ENCODE assay signal across 26 mouse cellular contexts in genomic region chr16:90658050-90658449, GRCm38 (mm10).
DNase-seq lines count a peak whose midpoint lies in the region; ATAC-seq and TF ChIP-seq lines count a peak whose summit lies in the region.
"Had no signal": no experiment of that assay in that cellular context is flagged by ENCODE, and none has a peak within 500 bp of the region (broad histone marks: within the 10 kb centered on the region; RNA-seq: fewer than 3 reads in every experiment).

No protein-coding gene starts in this region.

- in situ Hi-C loops in ES-E14 (cut with MboI; ENCODE audit: low sequenced_read_pairs in 2 of 2, unreplicated experiment in 2 of 2) = no loop called here

- WGBS in hindbrain, embryonic 10.5 days = 87% methylated on average over 7 of the region's 7 CpGs
- 90% methylated on average over 7 of the region's 7 CpGs for WGBS in hindbrain, embryonic 11.5 days

- H3K9me3 ChIP-seq in hindbrain, embryonic 10.5 days = no peaks in the 10 kb centered on the region
- H3K9me3 ChIP-seq in hindbrain, embryonic 11.5 days (ENCODE audit: control insufficient read depth, low read length) = no peaks in the 10 kb centered on the region
- H3K9me3 ChIP-seq in ES-E14 (ENCODE audit: control insufficient read depth, insufficient read depth, low read depth, low read length) = no peaks in the 10 kb centered on the region
- H3K9me3 ChIP-seq: embryonic facial prominence, embryonic 12.5 days; embryonic facial prominence, embryonic 15.5 days had no signal

- no peaks in the 10 kb centered on the region; the same call in 1 of the 2 replicates for H3K27me3 ChIP-seq in hindbrain, embryonic 10.5 days (ENCODE audit: insufficient read depth, poor library complexity, severe bottlenecking)
- no peaks in the 10 kb centered on the region; the same call in 1 of the 2 replicates for H3K27me3 ChIP-seq in hindbrain, embryonic 11.5 days (ENCODE audit: control insufficient read depth, insufficient read depth, low read length)
- H3K27me3 ChIP-seq: embryonic facial prominence, embryonic 12.5 days; embryonic facial prominence, embryonic 15.5 days; Patski had no signal

- H3K4me3 ChIP-seq in hindbrain, embryonic 10.5 days = no peak overlapping the region
- no peak overlapping the region for H3K4me3 ChIP-seq in hindbrain, embryonic 11.5 days (ENCODE audit: low read depth, low read length)
- H3K4me3 ChIP-seq in ES-E14 (ENCODE audit: insufficient read depth in 1 of 2, low read depth in 1 of 2, low read length in 2 of 2, poor library complexity in 1 of 2, severe bottlenecking in 1 of 2) = no peak overlapping the region
- H3K4me3 ChIP-seq: embryonic facial prominence, embryonic 12.5 days; embryonic facial prominence, embryonic 15.5 days; gastrocnemius, adult 2 months had no signal

- no peaks in the 10 kb centered on the region for H3K36me3 ChIP-seq in hindbrain, embryonic 10.5 days
- H3K36me3 ChIP-seq in hindbrain, embryonic 11.5 days (ENCODE audit: control insufficient read depth, insufficient read depth, low read length) = no peaks in the 10 kb centered on the region
- no peaks in the 10 kb centered on the region for H3K36me3 ChIP-seq in ES-E14 (ENCODE audit: control insufficient read depth, insufficient read depth, low read length, poor library complexity, severe bottlenecking)
- H3K36me3 ChIP-seq: embryonic facial prominence, embryonic 12.5 days; embryonic facial prominence, embryonic 15.5 days; G1E had no signal

- H3K9ac ChIP-seq in hindbrain, embryonic 11.5 days (ENCODE audit: low read depth, low read length) = no peak overlapping the region
- no peak overlapping the region for H3K9ac ChIP-seq in ES-E14 (ENCODE audit: insufficient read depth, low read depth, low read length, poor library complexity, severe bottlenecking)
- H3K9ac ChIP-seq: embryonic facial prominence, embryonic 12.5 days; embryonic facial prominence, embryonic 15.5 days; forebrain, postnatal 0 days; hindbrain, embryonic 14.5 days had no signal

- H3K4me2 ChIP-seq in hindbrain, embryonic 11.5 days (replicated peaks; ENCODE audit: low read depth, low read length) = no peak overlapping the region
- H3K4me2 ChIP-seq: embryonic facial prominence, embryonic 12.5 days; embryonic facial prominence, embryonic 15.5 days; hindbrain, embryonic 14.5 days had no signal

- H3K4me1 ChIP-seq in hindbrain, embryonic 10.5 days (replicated peaks) = peaks cover 25% of the 10 kb centered on the region
- no peaks in the 10 kb centered on the region for H3K4me1 ChIP-seq in hindbrain, embryonic 11.5 days (replicated peaks; ENCODE audit: control insufficient read depth, insufficient read depth, low read length)
- no peaks in the 10 kb centered on the region for H3K4me1 ChIP-seq in ES-E14 (ENCODE audit: control insufficient read depth in 2 of 2, insufficient read depth in 2 of 2, low read length in 2 of 2, poor library complexity in 1 of 2)

- no peak for ATAC-seq in hindbrain, embryonic 11.5 days (ENCODE audit: low FRiP score)
- ATAC-seq: activated CD4-positive, CD25-positive, alpha-beta regulatory T cell, adult 4 months; CD4-positive, CD25-positive, alpha-beta regulatory T cell, adult 4 months; forebrain, embryonic 14.5 days; forebrain, postnatal 0 days; hindbrain, postnatal 0 days; inflammation-experienced regulatory T-cells, adult 6 months; intestine, embryonic 16.5 days; Patski had no signal

- DNase-seq in hindbrain, embryonic 10.5 days (ENCODE audit: low spot score) = no peak
- no peak for DNase-seq in hindbrain, embryonic 11.5 days (ENCODE audit: low spot score)
- DNase-seq in ES-E14 (ENCODE audit: low read depth, low spot score) (peak; percentile 27), ZHBTc4 (ENCODE audit: low read depth, low spot score) (peak; percentile 87)
- DNase-seq in adrenal gland, adult 8-10 months = no peak
- DNase-seq in gastrocnemius, postnatal 10 days = no peak
- DNase-seq: adrenal gland, postnatal 10 days; adrenal gland, postnatal 36 days; cerebellum, adult 18-20 months; cerebellum, adult 9-10 months; cerebellum, postnatal 14 days; forebrain, postnatal 0 days; gastrocnemius, adult 2 months; gastrocnemius, postnatal 36 days; kidney, adult 18-20 months had no signal

- H3K27ac ChIP-seq in hindbrain, embryonic 10.5 days = peak overlapping the region; percentile 82; the same call in 1 of the 2 replicates
- no peak overlapping the region for H3K27ac ChIP-seq in hindbrain, embryonic 11.5 days (ENCODE audit: low read depth, low read length)
- no peak overlapping the region for H3K27ac ChIP-seq in ES-E14 (ENCODE audit: insufficient read depth, low read depth, low read length, poor library complexity, severe bottlenecking)
- H3K27ac ChIP-seq: embryonic facial prominence, embryonic 12.5 days; embryonic facial prominence, embryonic 15.5 days; gastrocnemius, adult 2 months; hindbrain, embryonic 14.5 days; hindbrain, postnatal 0 days had no signal

TF ChIP-seq in ES-E14, 5 proteins besides CTCF, POLR2A, EP300 and RAD21:
- no peak for TF ChIP-seq CHD2 (IDR thresholded peaks at IDR 0.05; ENCODE audit: low read depth, low read length)
- TF ChIP-seq ZNF384 (IDR thresholded peaks at IDR 0.05; ENCODE audit: low read depth, low read length) = no peak
- TF ChIP-seq MAFK (IDR thresholded peaks at IDR 0.05; ENCODE audit: insufficient read depth, low read depth, low read length) = no peak
- TF ChIP-seq HCFC1 (IDR thresholded peaks at IDR 0.05; ENCODE audit: borderline replicate concordance, insufficient read depth, low read length) = no peak
- no peak for TF ChIP-seq ZC3H11A (IDR thresholded peaks at IDR 0.05; ENCODE audit: borderline replicate concordance, low read depth, low read length)

Comparison
In these comparisons a context has a peak if more than half of its experiments do, and no peak if none do; other contexts are left out.
1. DNase-seq: peak in ES-E14 (single experiment) and ZHBTc4 (single experiment); none in hindbrain, embryonic 10.5 days (single experiment), hindbrain, embryonic 11.5 days (single experiment), adrenal gland, adult 8-10 months (single experiment) and gastrocnemius, postnatal 10 days (single experiment).